Mouse (Mus musculus): ENCODE measurements at regions not wholly inside any gene's neighbourhood (a gene's known extent, or its start where the extent isn't known, plus 50 kb on each side); places are given as distances from the start of the nearest gene placed in this dataset.
A peak's percentile ranks its signal among the peaks of the same experiment; 100 is the strongest.

DNA sequence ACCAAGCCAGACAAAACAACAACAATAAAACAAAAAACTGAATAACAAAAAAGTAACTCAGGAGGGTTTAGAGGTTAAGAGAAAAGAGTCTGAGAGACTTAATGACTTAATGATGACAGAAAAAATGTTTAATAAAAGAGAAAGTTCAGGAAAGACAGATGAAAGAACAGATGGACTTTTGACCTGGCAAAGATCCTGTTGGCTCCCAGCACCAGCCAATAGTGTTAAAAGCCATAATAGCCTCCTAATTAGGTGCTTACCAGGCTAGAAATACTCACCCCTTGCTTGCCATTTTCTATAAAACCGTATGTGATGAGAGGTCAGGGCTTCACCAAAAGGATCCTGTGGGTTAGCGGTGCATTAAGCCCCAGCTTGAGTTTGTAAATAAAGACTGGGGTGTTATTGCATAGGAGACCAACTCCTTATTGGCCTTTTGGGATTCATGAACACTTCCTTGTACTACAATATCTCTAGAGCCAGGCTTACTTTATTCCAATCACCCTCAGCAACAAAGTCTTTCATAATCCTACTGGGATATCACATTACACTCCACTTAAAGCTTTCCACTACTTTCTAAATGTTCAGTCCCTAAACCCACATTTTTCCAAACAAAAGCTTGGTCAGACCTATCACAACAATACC, 282.1 kb upstream of the Rasa1 start:
- Histone ChIP-seq H3K4me3 (replicated peaks; ENCODE audit: low read length) (no peak overlapping the region), H3K27me3 (ENCODE audit: control insufficient read depth, insufficient read depth, low read length) (no peaks in the 10 kb centered on the region), H3K9me3 (ENCODE audit: control insufficient read depth, low read length) (no peaks in the 10 kb centered on the region), H3K4me1 (ENCODE audit: control insufficient read depth, insufficient read depth, low read length) (0 out of 2 replicates have a peak, but pooled peaks cover 3% of the 10 kb centered on the region), H3K9ac (ENCODE audit: low read depth, low read length, severe bottlenecking) (no peak overlapping the region), H3K4me2 (replicated peaks; ENCODE audit: low read depth, low read length, severe bottlenecking) (no peak overlapping the region), H3K36me3 (ENCODE audit: control insufficient read depth, insufficient read depth, low read length) (no peaks in the 10 kb centered on the region), H3K27ac (replicated peaks; ENCODE audit: low read depth, low read length) (no peak overlapping the region)
- DNase-seq (ENCODE audit: low spot score) = peak; percentile 28
- ATAC-seq (ENCODE audit: low FRiP score, low read depth) = no peak
- 24% methylated on average over 2 of the region's 2 CpGs for WGBS
- no peak for TF ChIP-seq POLR2A (IDR thresholded peaks at IDR 0.05; ENCODE audit: borderline replicate concordance, extremely low read depth, insufficient read depth, insufficient read length)

GRCm38 (mm10) chr13:85557821-85558220, 268.9 kb upstream of the Rasa1 start:
- no peak for ATAC-seq (ENCODE audit: low FRiP score, low read depth)
- H3K27ac ChIP-seq (replicated peaks; ENCODE audit: low read depth, low read length) = no peak overlapping the region
- no peaks in the 10 kb centered on the region for H3K36me3 ChIP-seq (ENCODE audit: control insufficient read depth, insufficient read depth, low read length)
- H3K27me3 ChIP-seq (ENCODE audit: control insufficient read depth, insufficient read depth, low read length) = no peaks in the 10 kb centered on the region
- no peak overlapping the region for H3K4me2 ChIP-seq (replicated peaks; ENCODE audit: low read depth, low read length, severe bottlenecking)
- TF ChIP-seq POLR2A (IDR thresholded peaks at IDR 0.05; ENCODE audit: borderline replicate concordance, extremely low read depth, insufficient read depth, insufficient read length) = no peak
- H3K4me3 ChIP-seq (replicated peaks; ENCODE audit: low read length) = no peak overlapping the region
- H3K4me1 ChIP-seq (ENCODE audit: control insufficient read depth, insufficient read depth, low read length) = no peaks in the 10 kb centered on the region
- WGBS = 81% methylated on average over 2 of the region's 2 CpGs
- H3K9ac ChIP-seq (ENCODE audit: low read depth, low read length, severe bottlenecking) = no peak overlapping the region
- no peak for DNase-seq (ENCODE audit: low spot score)
- no peaks in the 10 kb centered on the region for H3K9me3 ChIP-seq (ENCODE audit: control insufficient read depth, low read length)

- ATAC-seq (ENCODE audit: low FRiP score, low read depth) (no peak), DNase-seq (ENCODE audit: low spot score) (peak; percentile 73)
- Histone ChIP-seq H3K9ac (ENCODE audit: low read depth, low read length, severe bottlenecking) (no peak overlapping the region), H3K36me3 (ENCODE audit: control insufficient read depth, insufficient read depth, low read length) (no peaks in the 10 kb centered on the region), H3K27ac (replicated peaks; ENCODE audit: low read depth, low read length) (no peak overlapping the region), H3K4me1 (ENCODE audit: control insufficient read depth, insufficient read depth, low read length) (no peaks in the 10 kb centered on the region), H3K4me2 (replicated peaks; ENCODE audit: low read depth, low read length, severe bottlenecking) (no peak overlapping the region), H3K9me3 (ENCODE audit: control insufficient read depth, low read length) (no peaks in the 10 kb centered on the region), H3K4me3 (replicated peaks; ENCODE audit: low read length) (no peak overlapping the region), H3K27me3 (ENCODE audit: control insufficient read depth, insufficient read depth, low read length) (no peaks in the 10 kb centered on the region)
- TF ChIP-seq POLR2A (IDR thresholded peaks at IDR 0.05; ENCODE audit: borderline replicate concordance, extremely low read depth, insufficient read depth, insufficient read length) = no peak
- 10% methylated on average over 5 of the region's 5 CpGs for WGBS
These were observed 267.3 kb upstream of the Rasa1 start for GRCm38 (mm10) chr13:85556101-85556853.

GRCm38 (mm10) chr13:85553072-85553471, 264.1 kb upstream of the Rasa1 start:
- 63% methylated on average over 3 of the region's 3 CpGs for WGBS
- Histone ChIP-seq H3K27ac (replicated peaks; ENCODE audit: low read depth, low read length) (no peak overlapping the region), H3K36me3 (ENCODE audit: control insufficient read depth, insufficient read depth, low read length) (no peaks in the 10 kb centered on the region), H3K9me3 (ENCODE audit: control insufficient read depth, low read length) (no peaks in the 10 kb centered on the region), H3K9ac (ENCODE audit: low read depth, low read length, severe bottlenecking) (no peak overlapping the region), H3K27me3 (ENCODE audit: control insufficient read depth, insufficient read depth, low read length) (no peaks in the 10 kb centered on the region), H3K4me3 (replicated peaks; ENCODE audit: low read length) (no peak overlapping the region), H3K4me2 (replicated peaks; ENCODE audit: low read depth, low read length, severe bottlenecking) (no peak overlapping the region), H3K4me1 (ENCODE audit: control insufficient read depth, insufficient read depth, low read length) (no peaks in the 10 kb centered on the region)
- ATAC-seq (ENCODE audit: low FRiP score, low read depth) (no peak), DNase-seq (ENCODE audit: low spot score) (no peak)
- no peak for TF ChIP-seq POLR2A (IDR thresholded peaks at IDR 0.05; ENCODE audit: borderline replicate concordance, extremely low read depth, insufficient read depth, insufficient read length)

- ATAC-seq (ENCODE audit: low FRiP score, low read depth) = no peak
- WGBS = 27% methylated on average over 1 of the region's 1 CpGs
- no peak for TF ChIP-seq POLR2A (IDR thresholded peaks at IDR 0.05; ENCODE audit: borderline replicate concordance, extremely low read depth, insufficient read depth, insufficient read length)
These were observed 220.7 kb upstream of the Rasa1 start for GRCm38 (mm10) chr13:85509671-85510070.

More at GRCm38 (mm10) chr13:85509671-85510070, 220.7 kb upstream of the Rasa1 start:
- H3K4me2 ChIP-seq (replicated peaks; ENCODE audit: low read depth, low read length, severe bottlenecking) = no peak overlapping the region
- no peak overlapping the region for H3K27ac ChIP-seq (replicated peaks; ENCODE audit: low read depth, low read length)
- DNase-seq (ENCODE audit: low spot score) = no peak
- H3K27me3 ChIP-seq (ENCODE audit: control insufficient read depth, insufficient read depth, low read length) = no peaks in the 10 kb centered on the region
- H3K4me1 ChIP-seq (ENCODE audit: control insufficient read depth, insufficient read depth, low read length) = no peaks in the 10 kb centered on the region
- no peak overlapping the region for H3K4me3 ChIP-seq (replicated peaks; ENCODE audit: low read length)
- H3K9ac ChIP-seq (ENCODE audit: low read depth, low read length, severe bottlenecking) = no peak overlapping the region
- H3K36me3 ChIP-seq (ENCODE audit: control insufficient read depth, insufficient read depth, low read length) = no peaks in the 10 kb centered on the region
- no peaks in the 10 kb centered on the region for H3K9me3 ChIP-seq (ENCODE audit: control insufficient read depth, low read length)

Data from limb, embryonic 14.5 days (tissue).